Mouse (Mus musculus) olfactory bulb, adult 2 months (tissue): ENCODE measurements around the gene Nup133. TPM values are rescaled to one million over a fixed set of nuclear protein-coding genes. Genes with fewer than 3 reads are reported as not detected.

ENCODE experiments used
- H3K27ac ChIP-seq: fragments of 200-500 bp; 2 replicates; pipeline ENCODE4 v1.5.1; 2012; ENCODE audit warnings: low read depth, low read length; ENCODE audit not compliant: insufficient read depth
- H3K4me1 ChIP-seq: fragments of 200-500 bp; 2 replicates; pipeline ENCODE4 v1.6.1; 2012; ENCODE audit warnings: low read length; ENCODE audit not compliant: control insufficient read depth, insufficient read depth
- H3K4me3 ChIP-seq: fragments of 200-500 bp; 2 replicates; pipeline ENCODE4 v1.5.1; 2012; ENCODE audit warnings: mild to moderate bottlenecking, low read depth, low read length, moderate library complexity; ENCODE audit not compliant: insufficient read depth
- CTCF ChIP-seq: fragments of 200-500 bp; IDR thresholded peaks from 2 replicates; pipeline ENCODE4 v1.5.1; 2012; ENCODE audit warnings: low read depth, mild to moderate bottlenecking, low read length, moderate library complexity; ENCODE audit not compliant: insufficient read depth
- POLR2A ChIP-seq: fragments of 200-500 bp; IDR thresholded peaks from 2 replicates; pipeline ENCODE4 v1.6.1; 2012; ENCODE audit warnings: mild to moderate bottlenecking, low read depth, low read length, moderate library complexity; ENCODE audit not compliant: insufficient read depth
- WGBS: fragments of 180-500 bp; shearing (Covaris S2); methylation state at CpG from one replicate; pipeline ENCODE4 v1.1.7; 2018; 5-methylcytosine and 5-hydroxymethylcytosine counted together
- polyA plus RNA-seq: library from polyadenylated mRNA; stranded (reverse); fragments of >200 nt; gene quantifications from 2 replicates; pipeline ENCODE4 v1.2.4, GENCODE M21; 2012; ENCODE audit warnings: low replicate concordance; ENCODE audit not compliant: missing spikeins, insufficient read depth, insufficient read length

Gene Nup133
- polyA plus RNA-seq, 1 experiment, result not detected

- Histone ChIP-seq H3K4me1 (no peaks in the 10 kb centered on the region), H3K27ac (no peak overlapping the region), H3K4me3 (no peak overlapping the region)
- 94% methylated on average over 3 of the region's 3 CpGs for WGBS
- TF ChIP-seq CTCF (no peak), POLR2A (no peak)
These were observed 34.4 kb downstream of the Nup133 start for GRCm38 (mm10) chr8:123914635-123915034.

DNA sequence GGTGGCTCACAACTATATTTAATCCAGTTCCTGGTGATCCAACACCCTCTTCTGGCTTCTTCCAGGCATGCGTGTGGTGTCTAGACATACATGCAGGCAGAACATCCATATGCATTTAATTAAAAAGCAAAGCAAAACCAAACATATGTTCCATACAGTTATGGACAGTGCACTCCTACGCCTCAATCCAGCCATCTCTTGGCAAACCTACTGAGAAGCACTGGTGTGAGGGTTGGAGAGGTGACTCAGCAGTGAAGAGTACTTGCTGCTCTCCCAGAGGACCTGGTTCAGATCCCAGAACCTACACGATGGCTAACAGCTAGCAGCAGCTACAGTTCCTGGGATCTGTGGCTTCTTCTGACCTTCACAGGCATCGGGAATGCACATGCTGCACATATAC, 36.8 kb downstream of the Nup133 start:
- H3K4me3 ChIP-seq, result no peak overlapping the region
- no peaks in the 10 kb centered on the region for H3K4me1 ChIP-seq
- TF ChIP-seq POLR2A (no peak), CTCF (no peak)
- 94% methylated on average over 4 of the region's 4 CpGs for WGBS
- no peak overlapping the region for H3K27ac ChIP-seq

DNA sequence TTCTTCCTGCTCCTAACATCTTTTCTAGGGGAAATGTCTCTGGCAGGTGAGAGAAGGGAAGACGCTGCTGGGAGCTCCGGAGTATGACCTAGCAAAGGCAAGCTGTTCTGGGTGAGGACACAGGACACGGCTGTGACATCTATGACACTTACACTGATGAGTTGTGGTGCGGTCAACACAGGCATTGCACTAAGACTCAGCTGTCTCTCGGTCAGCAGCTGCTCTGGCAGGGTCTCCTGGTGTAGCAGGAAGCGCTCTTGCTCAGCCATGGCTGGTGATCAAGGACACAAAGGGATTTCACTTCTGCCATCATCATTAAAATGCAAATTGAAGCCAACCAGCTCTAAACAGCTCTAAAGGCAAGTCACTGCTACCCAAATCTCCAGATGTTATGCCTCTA, 41.5 kb downstream of the Nup133 start:
- 83% methylated on average over 6 of the region's 6 CpGs for WGBS
- Histone ChIP-seq H3K4me1 (no peaks in the 10 kb centered on the region), H3K4me3 (no peak overlapping the region), H3K27ac (no peak overlapping the region)
- TF ChIP-seq POLR2A (no peak), CTCF (no peak)

GRCm38 (mm10) chr8:123902653-123903052, 46.4 kb downstream of the Nup133 start:
- Histone ChIP-seq H3K4me3 (no peak overlapping the region), H3K27ac (no peak overlapping the region), H3K4me1 (no peaks in the 10 kb centered on the region)
- 86% methylated on average over 7 of the region's 7 CpGs for WGBS
- no peak for TF ChIP-seq POLR2A
- no peak for TF ChIP-seq CTCF

- no peak for TF ChIP-seq POLR2A
- TF ChIP-seq CTCF, result no peak
- no peak overlapping the region for H3K4me3 ChIP-seq
- 81% methylated on average over 7 of the region's 7 CpGs for WGBS
- H3K27ac ChIP-seq, result no peak overlapping the region
- peaks cover 9% of the 10 kb centered on the region for H3K4me1 ChIP-seq
These were observed 49.7 kb downstream of the Nup133 start for GRCm38 (mm10) chr8:123899366-123899765.

DNA sequence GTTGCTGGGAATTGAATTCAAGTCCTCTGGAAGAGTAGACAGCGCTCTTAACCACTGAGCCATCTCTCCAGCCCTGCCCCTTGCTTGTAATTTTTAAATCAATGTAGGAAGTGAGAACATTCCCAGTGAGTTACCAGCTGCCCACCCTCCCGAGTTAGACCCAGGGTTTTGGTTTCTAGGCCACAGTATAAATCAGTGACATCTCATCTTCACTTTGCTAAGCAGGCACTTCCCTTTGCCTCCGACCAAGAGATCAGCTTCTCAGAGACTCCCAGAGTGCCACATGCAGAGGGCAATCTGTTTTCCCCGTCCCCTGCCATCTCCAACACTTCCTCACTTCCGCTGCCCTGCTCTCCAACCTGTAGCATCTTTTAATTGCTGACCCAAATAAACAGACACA, 50.5 kb downstream of the Nup133 start:
- WGBS, result 84% methylated on average over 5 of the region's 5 CpGs
- Histone ChIP-seq H3K4me1 (peaks cover 9% of the 10 kb centered on the region), H3K27ac (no peak overlapping the region), H3K4me3 (no peak overlapping the region)
- TF ChIP-seq POLR2A, result no peak
- TF ChIP-seq CTCF, result no peak

DNA sequence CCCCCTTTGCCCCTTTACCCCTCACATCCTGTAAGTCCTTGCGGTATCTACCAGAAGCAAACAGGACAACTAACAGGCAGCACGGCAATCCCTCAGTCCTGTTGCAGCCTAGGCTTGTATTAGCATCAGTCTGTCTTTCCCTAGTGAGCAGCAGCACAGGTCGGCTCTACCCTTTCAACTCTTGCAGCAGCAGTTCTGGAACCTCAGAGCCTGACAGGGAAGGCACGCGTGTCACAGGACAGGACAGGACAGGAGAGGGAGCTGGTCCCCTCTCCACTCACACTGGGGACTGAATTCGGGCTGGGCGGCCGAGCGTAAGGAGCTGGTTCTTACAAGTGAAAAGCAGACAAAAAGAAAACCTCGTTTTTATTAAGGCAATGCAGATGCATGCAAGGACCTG, 52.3 kb downstream of the Nup133 start:
- Histone ChIP-seq H3K27ac (no peak overlapping the region), H3K4me3 (no peak overlapping the region), H3K4me1 (peaks cover 25% of the 10 kb centered on the region)
- TF ChIP-seq CTCF (no peak), POLR2A (no peak)
- 55% methylated on average over 10 of the region's 10 CpGs for WGBS

DNA sequence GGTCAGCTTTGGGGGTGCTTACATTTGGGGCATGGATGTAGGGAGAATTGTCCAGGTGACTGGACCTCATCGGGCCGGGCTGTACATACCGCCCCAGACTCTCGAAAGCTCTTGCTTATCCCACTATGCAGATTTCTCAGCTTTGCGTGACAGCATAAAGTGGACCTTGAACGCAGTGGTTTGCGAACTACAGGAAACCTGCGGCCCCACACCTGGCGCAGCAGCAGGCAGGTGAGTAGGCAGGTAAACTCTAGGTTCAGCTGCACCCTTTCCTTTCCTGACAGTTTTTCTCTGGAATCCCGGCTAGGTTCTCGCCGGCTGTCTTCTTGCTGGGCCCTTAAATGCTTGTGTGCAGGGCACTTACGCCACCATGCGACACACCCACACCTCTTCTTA, 52.7 kb downstream of the Nup133 start:
- 66% methylated on average over 14 of the region's 14 CpGs for WGBS
- TF ChIP-seq POLR2A, result no peak
- no peak for TF ChIP-seq CTCF

DNA sequence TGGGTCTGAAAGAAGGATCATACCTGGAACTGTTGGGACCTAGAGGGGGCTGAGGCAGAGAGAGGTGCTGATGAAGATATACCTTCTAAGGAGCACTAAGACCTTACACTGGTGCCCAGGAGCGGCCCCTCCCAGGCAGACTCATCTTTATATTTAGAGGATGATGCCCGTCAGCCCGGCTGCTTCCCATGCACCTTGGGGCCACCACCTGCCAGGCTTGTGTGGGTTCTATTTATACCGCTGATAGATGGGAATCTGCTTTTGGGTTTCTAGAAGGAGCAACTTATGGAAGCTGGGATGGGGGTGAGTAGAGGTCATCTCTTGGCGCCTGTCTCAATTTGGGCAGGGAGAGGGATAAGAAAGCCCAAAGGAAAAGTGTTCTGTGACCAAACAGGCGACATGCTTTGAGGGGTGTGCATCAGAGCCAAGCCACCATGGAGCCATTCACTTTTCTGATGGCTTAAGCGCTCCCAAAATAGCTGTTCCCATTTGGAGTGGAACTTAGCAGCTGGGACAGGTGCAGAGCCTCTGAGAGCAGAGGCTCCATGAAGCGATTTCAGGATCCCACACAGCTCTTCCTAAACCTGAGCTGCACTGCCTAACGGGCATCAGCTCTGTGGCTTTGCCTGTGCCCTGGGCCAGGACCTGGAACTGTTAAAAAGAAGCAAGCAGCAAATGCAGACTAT, 53.2 kb downstream of the Nup133 start:
- Histone ChIP-seq H3K27ac (no peak overlapping the region), H3K4me1 (peaks cover 31% of the 10 kb centered on the region), H3K4me3 (no peak overlapping the region)
- TF ChIP-seq CTCF (no peak), POLR2A (no peak)
- WGBS, result 64% methylated on average over 9 of the region's 9 CpGs

More for the DNA sequence above, 52.7 kb downstream of the Nup133 start:
- H3K4me1 ChIP-seq, result peaks cover 27% of the 10 kb centered on the region
- H3K4me3 ChIP-seq, result no peak overlapping the region
- H3K27ac ChIP-seq, result no peak overlapping the region

- no peak overlapping the region for H3K27ac ChIP-seq
- WGBS, result 77% methylated on average over 4 of the region's 4 CpGs
- peaks cover 31% of the 10 kb centered on the region for H3K4me1 ChIP-seq
- H3K4me3 ChIP-seq, result no peak overlapping the region
- TF ChIP-seq CTCF (no peak), POLR2A (no peak)
These were observed 53.8 kb downstream of the Nup133 start for GRCm38 (mm10) chr8:123895230-123895629.
